Mouse (Mus musculus): Measurements from ENCODE around the gene Gcgr.

GRCm38 (mm10) chr11:120528903-120529302 lies 1.6 kb upstream of the Gcgr start:
- no peak for TF ChIP-seq CTCF (IDR thresholded peaks at IDR 0.05; ENCODE audit: extremely low read depth, insufficient read length, insufficient replicate concordance, low read depth, low read length)
- no peak for TF ChIP-seq POLR2A (IDR thresholded peaks at IDR 0.05; ENCODE audit: low read depth, low read length)

Measured in small intestine, adult 2 months (tissue).